Mouse (Mus musculus): ENCODE data around the gene Fh1. TPM values are rescaled to one million over a fixed set of nuclear protein-coding genes. Genes with fewer than 3 reads are reported as not detected.

Gene Fh1
- 226 TPM for polyA plus RNA-seq (2014; fragmentation: Illumina TruSeq; extraction: RNeasy Lipid Tissue Mini Kit (QIAGEN cat#74804); ENCODE audit: low replicate concordance)

DNA sequence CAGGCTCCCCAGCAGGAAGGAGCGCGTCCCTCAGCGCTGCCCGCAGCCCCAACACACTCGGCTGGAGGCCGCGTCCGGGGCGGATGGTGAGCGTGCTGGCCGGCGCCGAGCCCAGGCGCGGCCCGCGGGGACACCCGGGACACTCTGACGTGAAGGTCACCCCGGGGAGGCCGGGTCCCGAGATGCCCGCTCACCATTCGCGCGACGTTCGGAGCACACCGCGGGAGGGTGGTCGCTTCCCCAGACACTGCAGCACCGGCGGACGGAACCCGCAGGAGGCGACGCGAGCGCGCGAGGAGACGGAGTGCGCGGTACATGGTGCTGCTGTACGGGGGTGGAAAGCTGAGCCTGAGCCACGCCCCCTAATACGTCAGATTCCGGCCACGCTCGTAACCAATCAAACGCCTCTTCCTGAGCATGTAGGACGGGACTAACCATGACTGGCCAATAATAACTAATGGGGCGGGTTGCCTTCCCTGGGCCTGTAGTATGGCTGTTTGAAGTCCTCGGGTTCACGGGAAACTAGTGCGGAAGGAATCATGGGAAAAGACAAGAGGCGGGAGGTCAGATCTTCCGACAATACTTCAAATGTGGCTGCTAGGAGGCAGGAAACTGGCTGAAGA lies at the start of gene Fh1:
TSS of gene Fh1 (minus strand) at position 379 of the 623 bp plus-strand sequence.

DNA sequence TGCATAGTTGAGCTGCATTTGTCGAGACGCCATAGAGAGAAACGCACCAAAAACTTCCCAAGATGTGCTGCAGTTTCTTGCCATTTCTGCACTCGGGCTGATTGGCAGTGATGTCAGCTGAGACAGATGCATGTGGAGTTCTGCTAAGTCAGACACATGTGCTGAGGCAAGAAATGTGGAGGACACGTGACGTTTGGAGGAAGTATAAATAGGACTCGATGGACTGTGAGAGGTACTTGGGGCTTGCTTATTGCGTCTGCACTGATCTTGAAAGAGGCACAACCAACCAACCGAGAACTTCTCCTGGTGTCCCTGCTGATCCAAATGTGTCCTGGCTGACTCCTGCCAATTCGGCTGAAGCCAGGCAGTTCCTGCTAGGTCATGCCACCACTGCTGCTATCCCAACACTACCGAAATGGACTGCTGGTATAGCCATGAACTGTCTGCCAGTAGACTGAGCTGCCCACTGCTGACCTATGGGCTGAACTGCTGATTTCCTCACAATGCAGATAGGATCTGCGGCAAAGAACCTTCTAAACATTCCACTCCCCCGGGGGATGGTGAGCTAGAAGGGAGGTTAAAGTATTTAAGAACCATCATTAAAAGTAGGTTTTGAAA lies 5.5 kb downstream of the Fh1 start, which contains the start of gene Kmo:
TSS of gene Kmo (plus strand) at position 568 of the 618 bp plus-strand sequence.

Other genes with a start within 250 kb of the Fh1 start
- 1.1 TPM for gene Rgs7, start 133.1 kb downstream of the Fh1 start, polyA plus RNA-seq (2014; fragmentation: Illumina TruSeq; extraction: RNeasy Lipid Tissue Mini Kit (QIAGEN cat#74804); ENCODE audit: low replicate concordance)
- gene Kmo, start 5.3 kb downstream of the Fh1 start, polyA plus RNA-seq (2014; fragmentation: Illumina TruSeq; extraction: RNeasy Lipid Tissue Mini Kit (QIAGEN cat#74804); ENCODE audit: low replicate concordance), result 6.6 TPM
- gene Opn3, start 67.1 kb upstream of the Fh1 start, polyA plus RNA-seq (2014; fragmentation: Illumina TruSeq; extraction: RNeasy Lipid Tissue Mini Kit (QIAGEN cat#74804); ENCODE audit: low replicate concordance), result 5.5 TPM
- gene Chml, start 67.3 kb upstream of the Fh1 start, polyA plus RNA-seq (2014; fragmentation: Illumina TruSeq; extraction: RNeasy Lipid Tissue Mini Kit (QIAGEN cat#74804); ENCODE audit: low replicate concordance), result 38.4 TPM
- not detected for gene Wdr64, start 73.0 kb upstream of the Fh1 start, polyA plus RNA-seq (2014; fragmentation: Illumina TruSeq; extraction: RNeasy Lipid Tissue Mini Kit (QIAGEN cat#74804); ENCODE audit: low replicate concordance)